Mouse (Mus musculus) C2C12 (cell line): ENCODE measurements at regions not wholly inside any gene's neighbourhood (a gene's known extent, or its start where the extent isn't known, plus 50 kb on each side); places are given as distances from the start of the nearest gene placed in this dataset.

Experiments
- CEBPB ChIP-seq: IDR thresholded peaks from one replicate; pipeline ENCODE4 v1.6.1; 2011; ENCODE audit warnings: low read depth, mild to moderate bottlenecking, control low read depth, moderate library complexity
- CTCF ChIP-seq: IDR thresholded peaks from one replicate; pipeline ENCODE4 v1.5.1; 2011; ENCODE audit not compliant: control insufficient read depth, insufficient read depth, insufficient read length
- FOSL1 ChIP-seq: IDR thresholded peaks from one replicate; pipeline ENCODE4 v1.8.0; 2011; ENCODE audit warnings: mild to moderate bottlenecking, low read length; ENCODE audit not compliant: poor library complexity, insufficient read depth, severe bottlenecking
- MAX ChIP-seq: IDR thresholded peaks from one replicate; pipeline ENCODE4 v1.6.1; 2011; ENCODE audit warnings: mild to moderate bottlenecking, control low read depth
- MYOD1 ChIP-seq: IDR thresholded peaks from one replicate; pipeline ENCODE4 v1.6.1; 2011; ENCODE audit warnings: low read depth; ENCODE audit not compliant: control insufficient read depth, insufficient read length
- USF1 ChIP-seq: IDR thresholded peaks from one replicate; pipeline ENCODE4 v1.6.1; 2011; ENCODE audit warnings: low read depth, mild to moderate bottlenecking, control low read depth, moderate library complexity

- no peak for TF ChIP-seq CTCF
- TF ChIP-seq MAX, result no peak
- no peak for TF ChIP-seq FOSL1
- TF ChIP-seq MYOD1, result no peak
- no peak for TF ChIP-seq USF1
- no peak for TF ChIP-seq CEBPB
Measured at GRCm38 (mm10) chr12:113401578-113402113, 87.7 kb upstream of the Adam6b start.
